Mouse (Mus musculus) brain, embryonic 14.5 days (tissue): ENCODE data around the gene Sirt2.
A peak's percentile ranks its signal among the peaks of the same experiment; 100 is the strongest.

Experiments used
- CTCF ChIP-seq: fragments of 200-500 bp; IDR thresholded peaks from 2 replicates; pipeline ENCODE4 v1.5.1; 2012; ENCODE audit warnings: inconsistent platforms, mild to moderate bottlenecking, moderate library complexity, borderline replicate concordance; ENCODE audit not compliant: insufficient read depth, insufficient read length; ENCODE audit errors: extremely low read depth
- POLR2A ChIP-seq: fragments of 200-500 bp; IDR thresholded peaks from 2 replicates; pipeline ENCODE4 v1.6.1; 2012; ENCODE audit warnings: mild to moderate bottlenecking, inconsistent platforms, borderline replicate concordance; ENCODE audit not compliant: poor library complexity, insufficient read depth, insufficient read length, severe bottlenecking; ENCODE audit errors: extremely low read depth

GRCm38 (mm10) chr7:28741709-28742438 lies 24.7 kb upstream of the Sirt2 start, which contains the start of the genes Mrps12 and Sars2:
- peak; percentile 90 for TF ChIP-seq CTCF
- TF ChIP-seq POLR2A: peak; percentile 72; the same call in 1 of the 2 replicates
